Mouse (Mus musculus) bone marrow macrophage, adult 2 months (primary cell): ENCODE data around the gene Lce3f.

ENCODE experiments used
- CTCF ChIP-seq: IDR thresholded peaks from 2 replicates; pipeline ENCODE4 v1.5.1; 2012; ENCODE audit warnings: low read depth, mild to moderate bottlenecking, low read length, moderate library complexity
- POLR2A ChIP-seq: IDR thresholded peaks from 2 replicates; pipeline ENCODE4 v1.6.1; 2012; ENCODE audit warnings: mild to moderate bottlenecking, low read depth, low read length, borderline replicate concordance

- TF ChIP-seq CTCF: no peak
- TF ChIP-seq POLR2A: no peak
These were observed 23.6 kb downstream of the Lce3f start, which contains the start of gene Crct1 for GRCm38 (mm10) chr3:93015460-93016104.
